Mouse (Mus musculus) ES-Bruce4 (cell line): ENCODE results near the gene Cd52. TPM values are rescaled to one million over a fixed set of nuclear protein-coding genes. Genes with fewer than 3 reads are reported as not detected.

Experiments
- H3K27ac ChIP-seq: 2 replicates; pipeline ENCODE4 v1.5.1; 2012; ENCODE audit warnings: low read length, inconsistent platforms; ENCODE audit not compliant: insufficient read depth
- H3K27me3 ChIP-seq: 2 replicates; pipeline ENCODE4 v1.6.1; 2012; ENCODE audit warnings: mild to moderate bottlenecking, low read length, inconsistent platforms; ENCODE audit not compliant: control insufficient read depth, poor library complexity, insufficient read depth, severe bottlenecking
- H3K36me3 ChIP-seq: 2 replicates; pipeline ENCODE4 v1.6.1; 2012; ENCODE audit warnings: inconsistent platforms, mild to moderate bottlenecking, low read length, moderate library complexity; ENCODE audit not compliant: control insufficient read depth, poor library complexity, insufficient read depth, severe bottlenecking
- H3K4me1 ChIP-seq: one replicate; pipeline ENCODE4 v1.8.1; 2011; ENCODE audit warnings: low read length; ENCODE audit not compliant: control insufficient read depth, insufficient read depth
- H3K4me3 ChIP-seq: 2 replicates; pipeline ENCODE4 v1.5.1; 2011; ENCODE audit warnings: low read depth, mild to moderate bottlenecking, low read length
- H3K9ac ChIP-seq: 2 replicates; pipeline ENCODE4 v1.6.1; 2012; ENCODE audit warnings: low read depth, mild to moderate bottlenecking, inconsistent platforms; ENCODE audit not compliant: poor library complexity, severe bottlenecking
- H3K9me3 ChIP-seq: replicated peaks from 2 replicates; pipeline ENCODE4 v1.6.1; 2012; ENCODE audit warnings: mild to moderate bottlenecking, low read length, inconsistent platforms; ENCODE audit not compliant: control insufficient read depth, poor library complexity, insufficient read depth, severe bottlenecking
- CTCF ChIP-seq: IDR thresholded peaks from one replicate; pipeline ENCODE4 v1.8.1; 2011; ENCODE audit warnings: low read depth, low read length
- EP300 ChIP-seq: IDR thresholded peaks from 2 replicates; pipeline ENCODE4 v1.6.1; 2011; ENCODE audit warnings: low read depth, low read length; ENCODE audit not compliant: insufficient read depth
- POLR2A ChIP-seq: IDR thresholded peaks from one replicate; pipeline ENCODE4 v1.8.1; 2011; ENCODE audit warnings: low read length; ENCODE audit not compliant: insufficient read depth
- polyA plus RNA-seq: library from polyadenylated mRNA; stranded (reverse); fragments of >200 nt; gene quantifications from 2 replicates; pipeline ENCODE4 v1.2.4, GENCODE M21; 2011; ENCODE audit warnings: low read depth; ENCODE audit not compliant: missing spikeins, insufficient read depth, insufficient read length

Cd52 gene
- polyA plus RNA-seq, 1 experiment = not detected

GRCm38 (mm10) chr4:134115215-134116144, 20.6 kb upstream of the Cd52 start:
- H3K9me3 ChIP-seq = no peaks in the 10 kb centered on the region
- H3K4me1 ChIP-seq = peaks cover 32% of the 10 kb centered on the region
- H3K27ac ChIP-seq = peak overlapping the region; percentile 96
- TF ChIP-seq EP300 = peak; percentile 99
- no peak for TF ChIP-seq POLR2A
- TF ChIP-seq CTCF = peak; percentile 18
- H3K27me3 ChIP-seq = no peaks in the 10 kb centered on the region
- no peaks in the 10 kb centered on the region for H3K36me3 ChIP-seq
- peak overlapping the region; percentile 32; the same call in 1 of the 2 replicates for H3K9ac ChIP-seq
- peak overlapping the region; percentile 39 for H3K4me3 ChIP-seq

- Histone ChIP-seq H3K4me1 (peaks cover 33% of the 10 kb centered on the region), H3K27ac (peak overlapping the region; percentile 74)
These were observed 19.2 kb upstream of the Cd52 start for GRCm38 (mm10) chr4:134114038-134114437.

GRCm38 (mm10) chr4:134113356-134113994, 18.6 kb upstream of the Cd52 start:
- Histone ChIP-seq H3K27me3 (no peaks in the 10 kb centered on the region), H3K36me3 (no peaks in the 10 kb centered on the region), H3K4me1 (peaks cover 33% of the 10 kb centered on the region), H3K9ac (peak overlapping the region; percentile 11), H3K4me3 (no peak overlapping the region), H3K9me3 (no peaks in the 10 kb centered on the region), H3K27ac (peak overlapping the region; percentile 74)
- TF ChIP-seq EP300 (0 out of 2 replicates have a peak, but pooled peaks have one; percentile 8), POLR2A (no peak), CTCF (no peak)

More at GRCm38 (mm10) chr4:134114038-134114437, 19.2 kb upstream of the Cd52 start:
- TF ChIP-seq EP300 (peak; percentile 20; the same call in 1 of the 2 replicates), CTCF (no peak)
- H3K9me3 ChIP-seq = no peaks in the 10 kb centered on the region
- H3K27me3 ChIP-seq = no peaks in the 10 kb centered on the region
- peak overlapping the region; percentile 11 for H3K9ac ChIP-seq
- no peaks in the 10 kb centered on the region for H3K36me3 ChIP-seq
- no peak overlapping the region for H3K4me3 ChIP-seq

GRCm38 (mm10) chr4:134112403-134112802, 17.5 kb upstream of the Cd52 start:
- no peaks in the 10 kb centered on the region for H3K9me3 ChIP-seq
- no peak overlapping the region for H3K4me3 ChIP-seq
- TF ChIP-seq CTCF (no peak), EP300 (no peak), POLR2A (no peak)
- H3K27me3 ChIP-seq = no peaks in the 10 kb centered on the region
- H3K4me1 ChIP-seq = peaks cover 32% of the 10 kb centered on the region
- H3K9ac ChIP-seq = no peak overlapping the region
- no peak overlapping the region for H3K27ac ChIP-seq
- H3K36me3 ChIP-seq = no peaks in the 10 kb centered on the region

- no peak overlapping the region for H3K9ac ChIP-seq
- TF ChIP-seq EP300 (no peak), CTCF (no peak), POLR2A (no peak)
- no peaks in the 10 kb centered on the region for H3K27me3 ChIP-seq
These were observed 15.8 kb upstream of the Cd52 start for GRCm38 (mm10) chr4:134110653-134111052.

More at GRCm38 (mm10) chr4:134110653-134111052, 15.8 kb upstream of the Cd52 start:
- no peaks in the 10 kb centered on the region for H3K9me3 ChIP-seq
- H3K36me3 ChIP-seq = no peaks in the 10 kb centered on the region
- no peak overlapping the region for H3K4me3 ChIP-seq
- no peak overlapping the region for H3K27ac ChIP-seq
- H3K4me1 ChIP-seq = peaks cover 32% of the 10 kb centered on the region
